Mouse (Mus musculus): ENCODE measurements at regions not wholly inside any gene's neighbourhood (a gene's known extent, or its start where the extent isn't known, plus 50 kb on each side); places are given as distances from the start of the nearest gene placed in this dataset.

- no peak overlapping the region for H3K27ac ChIP-seq (replicated peaks in 1 of 2; ENCODE audit: control insufficient read depth in 1 of 2, insufficient read depth in 1 of 2, low read depth in 2 of 2, low read length in 2 of 2)
Measured at GRCm38 (mm10) chr1:45672443-45673156, 122.4 kb upstream of the Wdr75 start.

GRCm38 (mm10) chr1:45675771-45676439, 119.1 kb upstream of the Wdr75 start:
- no peak overlapping the region for H3K4me3 ChIP-seq (ENCODE audit: control insufficient read depth in 1 of 2, insufficient read depth in 1 of 2, low read depth in 1 of 2, low read length in 2 of 2)
- 84% methylated on average over 5 of the region's 5 CpGs for WGBS
- H3K27me3 ChIP-seq (ENCODE audit: control insufficient read depth, insufficient read depth, low read length), result no peaks in the 10 kb centered on the region
- H3K4me2 ChIP-seq (ENCODE audit: low read length), result no peak overlapping the region
- no peaks in the 10 kb centered on the region for H3K4me1 ChIP-seq (ENCODE audit: control insufficient read depth in 2 of 2, insufficient read depth in 2 of 2, low read length in 2 of 2)
- ATAC-seq (ENCODE audit: insufficient number of reproducible peaks, insufficient read depth, low FRiP score, low read depth), result no peak
- 0 out of 4 replicates have a peak overlapping the region, but pooled peaks of 1 of the 2 experiments have one; percentile 2 for H3K27ac ChIP-seq (replicated peaks in 1 of 2; ENCODE audit: control insufficient read depth in 1 of 2, insufficient read depth in 1 of 2, low read depth in 2 of 2, low read length in 2 of 2)
- H3K9ac ChIP-seq (ENCODE audit: low read length), result no peak overlapping the region
- no peaks in the 10 kb centered on the region for H3K9me3 ChIP-seq (ENCODE audit: control insufficient read depth, low read length)
- no peaks in the 10 kb centered on the region for H3K36me3 ChIP-seq (ENCODE audit: control insufficient read depth, insufficient read depth, low read length)

More at GRCm38 (mm10) chr1:45672443-45673156, 122.4 kb upstream of the Wdr75 start:
- H3K36me3 ChIP-seq (ENCODE audit: control insufficient read depth, insufficient read depth, low read length), result no peaks in the 10 kb centered on the region
- H3K4me2 ChIP-seq (ENCODE audit: low read length), result no peak overlapping the region
- no peaks in the 10 kb centered on the region for H3K27me3 ChIP-seq (ENCODE audit: control insufficient read depth, insufficient read depth, low read length)
- no peak overlapping the region for H3K9ac ChIP-seq (ENCODE audit: low read length)
- H3K9me3 ChIP-seq (ENCODE audit: control insufficient read depth, low read length), result no peaks in the 10 kb centered on the region
- WGBS, result 30% methylated on average over 5 of the region's 5 CpGs
- no peak; the same call in 1 of the 2 replicates for ATAC-seq (ENCODE audit: insufficient number of reproducible peaks, insufficient read depth, low FRiP score, low read depth)
- H3K4me3 ChIP-seq (ENCODE audit: control insufficient read depth in 1 of 2, insufficient read depth in 1 of 2, low read depth in 1 of 2, low read length in 2 of 2), result no peak overlapping the region
- H3K4me1 ChIP-seq (ENCODE audit: control insufficient read depth in 2 of 2, insufficient read depth in 2 of 2, low read length in 2 of 2), result no peaks in the 10 kb centered on the region

DNA sequence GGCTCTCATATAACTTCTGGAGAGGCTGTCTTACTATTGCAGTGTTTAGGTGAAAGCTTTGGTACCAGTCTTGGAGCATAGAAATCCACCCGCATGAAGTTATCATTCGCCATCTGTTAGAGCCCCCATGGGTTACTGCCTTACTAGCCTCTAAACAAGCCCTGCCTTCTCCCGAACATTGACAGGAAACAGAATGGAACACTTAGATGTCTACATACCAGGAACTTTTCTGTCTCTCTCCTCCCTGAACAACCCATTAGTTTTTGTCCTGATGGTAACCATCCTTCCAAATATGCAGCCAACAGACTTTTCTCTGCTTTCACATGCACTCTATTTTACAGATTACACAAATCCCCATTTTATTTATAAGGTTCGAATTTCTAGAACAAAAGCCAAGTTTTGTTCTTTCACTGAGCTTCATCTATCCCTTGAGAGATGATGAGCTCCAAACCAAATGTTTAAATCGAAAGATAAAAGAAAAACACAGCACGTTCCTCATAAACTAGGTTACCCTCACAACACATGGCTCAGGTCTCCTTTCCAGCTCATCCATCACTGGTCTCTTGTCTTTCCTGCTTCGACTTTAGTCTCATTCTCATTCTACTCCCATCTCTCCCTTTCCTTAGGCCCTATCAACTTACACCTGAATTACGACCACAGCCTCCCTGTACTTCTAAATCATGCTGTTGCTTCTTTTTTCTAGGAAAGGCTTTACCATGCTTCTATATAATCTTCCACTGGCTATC, 114.8 kb upstream of the Wdr75 start:
- H3K4me2 ChIP-seq (ENCODE audit: low read length), result no peak overlapping the region
- H3K27me3 ChIP-seq (ENCODE audit: control insufficient read depth, insufficient read depth, low read length), result no peaks in the 10 kb centered on the region
- WGBS, result 73% methylated on average over 8 of the region's 8 CpGs
- H3K9me3 ChIP-seq (ENCODE audit: control insufficient read depth, low read length), result no peaks in the 10 kb centered on the region
- no peak overlapping the region for H3K4me3 ChIP-seq (ENCODE audit: control insufficient read depth in 1 of 2, insufficient read depth in 1 of 2, low read depth in 1 of 2, low read length in 2 of 2)
- H3K4me1 ChIP-seq (ENCODE audit: control insufficient read depth in 2 of 2, insufficient read depth in 2 of 2, low read length in 2 of 2), result no peaks in the 10 kb centered on the region
- no peak overlapping the region for H3K9ac ChIP-seq (ENCODE audit: low read length)
- H3K36me3 ChIP-seq (ENCODE audit: control insufficient read depth, insufficient read depth, low read length), result no peaks in the 10 kb centered on the region
- ATAC-seq (ENCODE audit: insufficient number of reproducible peaks, insufficient read depth, low FRiP score, low read depth), result no peak
- no peak overlapping the region for H3K27ac ChIP-seq (replicated peaks in 1 of 2; ENCODE audit: control insufficient read depth in 1 of 2, insufficient read depth in 1 of 2, low read depth in 2 of 2, low read length in 2 of 2)

DNA sequence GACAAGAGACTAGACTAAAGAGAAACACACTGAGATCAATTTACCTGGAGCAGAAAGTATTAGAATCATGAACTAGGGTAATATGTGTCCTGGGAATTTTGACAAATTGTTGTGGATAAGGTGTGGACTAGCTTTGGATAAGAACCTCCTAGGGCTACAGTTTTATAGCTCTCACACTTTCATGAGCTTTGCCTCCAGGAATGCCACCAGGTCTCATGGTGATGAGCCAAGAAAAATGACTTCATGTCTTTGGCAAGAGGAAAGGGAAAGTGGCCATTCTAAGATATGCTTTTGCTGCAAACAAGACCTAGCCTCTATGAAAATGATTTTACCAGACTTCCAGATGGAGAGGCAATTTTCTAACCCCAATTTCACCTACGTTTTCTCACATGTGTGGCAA, 94.1 kb upstream of the Wdr75 start:
- no peaks in the 10 kb centered on the region for H3K36me3 ChIP-seq (ENCODE audit: control insufficient read depth, insufficient read depth, low read length)
- H3K4me1 ChIP-seq (ENCODE audit: control insufficient read depth in 2 of 2, insufficient read depth in 2 of 2, low read length in 2 of 2), result no peaks in the 10 kb centered on the region
- ATAC-seq (ENCODE audit: insufficient number of reproducible peaks, insufficient read depth, low FRiP score, low read depth), result no peak
- no peak overlapping the region for H3K9ac ChIP-seq (ENCODE audit: low read length)
- H3K4me2 ChIP-seq (ENCODE audit: low read length), result no peak overlapping the region
- no peaks in the 10 kb centered on the region for H3K9me3 ChIP-seq (ENCODE audit: control insufficient read depth, low read length)
- H3K27me3 ChIP-seq (ENCODE audit: control insufficient read depth, insufficient read depth, low read length), result no peaks in the 10 kb centered on the region
- 48% methylated on average over 1 of the region's 1 CpGs for WGBS
- no peak overlapping the region for H3K27ac ChIP-seq (replicated peaks in 1 of 2; ENCODE audit: control insufficient read depth in 1 of 2, insufficient read depth in 1 of 2, low read depth in 2 of 2, low read length in 2 of 2)
- H3K4me3 ChIP-seq (ENCODE audit: control insufficient read depth in 1 of 2, insufficient read depth in 1 of 2, low read depth in 1 of 2, low read length in 2 of 2), result no peak overlapping the region

GRCm38 (mm10) chr1:45701516-45701915, 93.5 kb upstream of the Wdr75 start:
- Histone ChIP-seq H3K4me1 (ENCODE audit: control insufficient read depth in 2 of 2, insufficient read depth in 2 of 2, low read length in 2 of 2) (no peaks in the 10 kb centered on the region), H3K36me3 (ENCODE audit: control insufficient read depth, insufficient read depth, low read length) (no peaks in the 10 kb centered on the region), H3K9ac (ENCODE audit: low read length) (no peak overlapping the region), H3K27ac (replicated peaks in 1 of 2; ENCODE audit: control insufficient read depth in 1 of 2, insufficient read depth in 1 of 2, low read depth in 2 of 2, low read length in 2 of 2) (no peak overlapping the region), H3K4me2 (ENCODE audit: low read length) (no peak overlapping the region), H3K4me3 (ENCODE audit: control insufficient read depth in 1 of 2, insufficient read depth in 1 of 2, low read depth in 1 of 2, low read length in 2 of 2) (no peak overlapping the region), H3K27me3 (ENCODE audit: control insufficient read depth, insufficient read depth, low read length) (no peaks in the 10 kb centered on the region), H3K9me3 (ENCODE audit: control insufficient read depth, low read length) (no peaks in the 10 kb centered on the region)
- ATAC-seq (ENCODE audit: insufficient number of reproducible peaks, insufficient read depth, low FRiP score, low read depth), result no peak
- 96% methylated on average over 1 of the region's 1 CpGs for WGBS

- Histone ChIP-seq H3K27ac (replicated peaks in 1 of 2; ENCODE audit: control insufficient read depth in 1 of 2, insufficient read depth in 1 of 2, low read depth in 2 of 2, low read length in 2 of 2) (no peak overlapping the region), H3K36me3 (ENCODE audit: control insufficient read depth, insufficient read depth, low read length) (no peaks in the 10 kb centered on the region), H3K9ac (ENCODE audit: low read length) (no peak overlapping the region), H3K27me3 (ENCODE audit: control insufficient read depth, insufficient read depth, low read length) (no peaks in the 10 kb centered on the region), H3K4me2 (ENCODE audit: low read length) (no peak overlapping the region), H3K9me3 (ENCODE audit: control insufficient read depth, low read length) (no peaks in the 10 kb centered on the region), H3K4me1 (ENCODE audit: control insufficient read depth in 2 of 2, insufficient read depth in 2 of 2, low read length in 2 of 2) (no peaks in the 10 kb centered on the region), H3K4me3 (ENCODE audit: control insufficient read depth in 1 of 2, insufficient read depth in 1 of 2, low read depth in 1 of 2, low read length in 2 of 2) (no peak overlapping the region)
- 88% methylated on average over 2 of the region's 2 CpGs for WGBS
- ATAC-seq (ENCODE audit: insufficient number of reproducible peaks, insufficient read depth, low FRiP score, low read depth), result no peak
Measured at GRCm38 (mm10) chr1:45723369-45723768, 71.6 kb upstream of the Wdr75 start.

- peaks cover 13% of the 10 kb centered on the region for H3K9me3 ChIP-seq (ENCODE audit: control insufficient read depth, low read length)
- H3K4me1 ChIP-seq (ENCODE audit: control insufficient read depth in 2 of 2, insufficient read depth in 2 of 2, low read length in 2 of 2), result no peaks in the 10 kb centered on the region
- H3K4me2 ChIP-seq (ENCODE audit: low read length), result no peak overlapping the region
- no peak for ATAC-seq (ENCODE audit: insufficient number of reproducible peaks, insufficient read depth, low FRiP score, low read depth)
- no peak overlapping the region for H3K4me3 ChIP-seq (ENCODE audit: control insufficient read depth in 1 of 2, insufficient read depth in 1 of 2, low read depth in 1 of 2, low read length in 2 of 2)
- H3K36me3 ChIP-seq (ENCODE audit: control insufficient read depth, insufficient read depth, low read length), result no peaks in the 10 kb centered on the region
- H3K27ac ChIP-seq (replicated peaks in 1 of 2; ENCODE audit: control insufficient read depth in 1 of 2, insufficient read depth in 1 of 2, low read depth in 2 of 2, low read length in 2 of 2), result no peak overlapping the region
- H3K9ac ChIP-seq (ENCODE audit: low read length), result no peak overlapping the region
- WGBS, result 84% methylated on average over 3 of the region's 3 CpGs
- H3K27me3 ChIP-seq (ENCODE audit: control insufficient read depth, insufficient read depth, low read length), result no peaks in the 10 kb centered on the region
Measured at GRCm38 (mm10) chr1:45732958-45733357, 62.0 kb upstream of the Wdr75 start.
